Mouse (Mus musculus): ENCODE data around the gene Gm11037. TPM values are rescaled to one million over a fixed set of nuclear protein-coding genes. Genes with fewer than 3 reads are reported as not detected.

The Gm11037 gene
- polyA plus RNA-seq, 1 experiment from 2014 or later: not detected

GRCm38 (mm10) chr2:131138760-131139159 is 5.5 kb downstream of the Gm11037 start:
- Histone ChIP-seq H3K36me3 (ENCODE audit: control insufficient read depth, insufficient read depth, low read length) (peaks cover 41% of the 10 kb centered on the region), H3K27ac (replicated peaks in 1 of 2; ENCODE audit: control insufficient read depth in 1 of 2, insufficient read depth in 1 of 2, low read depth in 2 of 2, low read length in 2 of 2) (no peak overlapping the region), H3K4me2 (ENCODE audit: low read length) (no peak overlapping the region), H3K4me1 (ENCODE audit: control insufficient read depth in 2 of 2, insufficient read depth in 2 of 2, low read length in 2 of 2) (peaks cover 31 to 45% of the 10 kb centered on the region in 2 experiments), H3K27me3 (ENCODE audit: control insufficient read depth, insufficient read depth, low read length) (no peaks in the 10 kb centered on the region), H3K9me3 (ENCODE audit: control insufficient read depth, low read length) (no peaks in the 10 kb centered on the region), H3K9ac (ENCODE audit: low read length) (no peak overlapping the region), H3K4me3 (ENCODE audit: control insufficient read depth in 1 of 2, insufficient read depth in 1 of 2, low read depth in 1 of 2, low read length in 2 of 2) (no peak overlapping the region)
- ATAC-seq (ENCODE audit: insufficient number of reproducible peaks, insufficient read depth, low FRiP score, low read depth): no peak
- 86% methylated on average over 7 of the region's 7 CpGs for WGBS

GRCm38 (mm10) chr2:131139287-131139686 is 6.0 kb downstream of the Gm11037 start:
- Histone ChIP-seq H3K27me3 (ENCODE audit: control insufficient read depth, insufficient read depth, low read length) (no peaks in the 10 kb centered on the region), H3K4me1 (ENCODE audit: control insufficient read depth in 2 of 2, insufficient read depth in 2 of 2, low read length in 2 of 2) (peaks cover 31 to 41% of the 10 kb centered on the region in 2 experiments)
- WGBS: 81% methylated on average over 5 of the region's 5 CpGs

GRCm38 (mm10) chr2:131139886-131140532 is 6.7 kb downstream of the Gm11037 start:
- Histone ChIP-seq H3K9ac (ENCODE audit: low read length) (no peak overlapping the region), H3K4me1 (ENCODE audit: control insufficient read depth in 2 of 2, insufficient read depth in 2 of 2, low read length in 2 of 2) (peaks cover 31 to 36% of the 10 kb centered on the region in 2 experiments)

More at GRCm38 (mm10) chr2:131139287-131139686, 6.0 kb downstream of the Gm11037 start:
- peaks cover 45% of the 10 kb centered on the region for H3K36me3 ChIP-seq (ENCODE audit: control insufficient read depth, insufficient read depth, low read length)
- ATAC-seq (ENCODE audit: insufficient number of reproducible peaks, insufficient read depth, low FRiP score, low read depth): no peak
- H3K27ac ChIP-seq (replicated peaks in 1 of 2; ENCODE audit: control insufficient read depth in 1 of 2, insufficient read depth in 1 of 2, low read depth in 2 of 2, low read length in 2 of 2): no peak overlapping the region
- no peak overlapping the region for H3K4me3 ChIP-seq (ENCODE audit: control insufficient read depth in 1 of 2, insufficient read depth in 1 of 2, low read depth in 1 of 2, low read length in 2 of 2)
- no peak overlapping the region for H3K4me2 ChIP-seq (ENCODE audit: low read length)
- no peak overlapping the region for H3K9ac ChIP-seq (ENCODE audit: low read length)
- H3K9me3 ChIP-seq (ENCODE audit: control insufficient read depth, low read length): no peaks in the 10 kb centered on the region

GRCm38 (mm10) chr2:131140533-131140905 is 7.2 kb downstream of the Gm11037 start:
- H3K4me1 ChIP-seq (ENCODE audit: control insufficient read depth in 2 of 2, insufficient read depth in 2 of 2, low read length in 2 of 2): peaks cover 26 to 30% of the 10 kb centered on the region in 2 experiments
- H3K4me2 ChIP-seq (ENCODE audit: low read length): no peak overlapping the region
- H3K9me3 ChIP-seq (ENCODE audit: control insufficient read depth, low read length): no peaks in the 10 kb centered on the region
- peak overlapping the region; percentile 57 to 61; a peak in 3 of 4 replicates for H3K27ac ChIP-seq (replicated peaks in 1 of 2; ENCODE audit: control insufficient read depth in 1 of 2, insufficient read depth in 1 of 2, low read depth in 2 of 2, low read length in 2 of 2)
- H3K27me3 ChIP-seq (ENCODE audit: control insufficient read depth, insufficient read depth, low read length): no peaks in the 10 kb centered on the region
- no peak overlapping the region for H3K4me3 ChIP-seq (ENCODE audit: control insufficient read depth in 1 of 2, insufficient read depth in 1 of 2, low read depth in 1 of 2, low read length in 2 of 2)
- H3K9ac ChIP-seq (ENCODE audit: low read length): no peak overlapping the region
- ATAC-seq (ENCODE audit: insufficient number of reproducible peaks, insufficient read depth, low FRiP score, low read depth): no peak
- H3K36me3 ChIP-seq (ENCODE audit: control insufficient read depth, insufficient read depth, low read length): peaks cover 57% of the 10 kb centered on the region
- WGBS: 33% methylated on average over 5 of the region's 5 CpGs

More at GRCm38 (mm10) chr2:131139886-131140532, 6.7 kb downstream of the Gm11037 start:
- H3K36me3 ChIP-seq (ENCODE audit: control insufficient read depth, insufficient read depth, low read length): peaks cover 52% of the 10 kb centered on the region
- ATAC-seq (ENCODE audit: insufficient number of reproducible peaks, insufficient read depth, low FRiP score, low read depth): no peak
- 10% methylated on average over 5 of the region's 5 CpGs for WGBS
- H3K27me3 ChIP-seq (ENCODE audit: control insufficient read depth, insufficient read depth, low read length): no peaks in the 10 kb centered on the region
- no peak overlapping the region for H3K4me2 ChIP-seq (ENCODE audit: low read length)
- H3K9me3 ChIP-seq (ENCODE audit: control insufficient read depth, low read length): no peaks in the 10 kb centered on the region
- H3K4me3 ChIP-seq (ENCODE audit: control insufficient read depth in 1 of 2, insufficient read depth in 1 of 2, low read depth in 1 of 2, low read length in 2 of 2): no peak overlapping the region
- peak overlapping the region; percentile 17 to 75 for H3K27ac ChIP-seq (replicated peaks in 1 of 2; ENCODE audit: control insufficient read depth in 1 of 2, insufficient read depth in 1 of 2, low read depth in 2 of 2, low read length in 2 of 2)

- WGBS: 88% methylated on average over 8 of the region's 8 CpGs
- H3K36me3 ChIP-seq (ENCODE audit: control insufficient read depth, insufficient read depth, low read length): peaks cover 66% of the 10 kb centered on the region
These were observed 8.2 kb downstream of the Gm11037 start for GRCm38 (mm10) chr2:131141336-131141986.

GRCm38 (mm10) chr2:131142592-131142991 is 9.3 kb downstream of the Gm11037 start:
- Histone ChIP-seq H3K4me1 (ENCODE audit: control insufficient read depth in 2 of 2, insufficient read depth in 2 of 2, low read length in 2 of 2) (peaks cover 11 to 17% of the 10 kb centered on the region in 2 experiments), H3K27ac (replicated peaks in 1 of 2; ENCODE audit: control insufficient read depth in 1 of 2, insufficient read depth in 1 of 2, low read depth in 2 of 2, low read length in 2 of 2) (no peak overlapping the region), H3K9ac (ENCODE audit: low read length) (peak overlapping the region; percentile 50; the same call in 1 of the 2 replicates), H3K4me2 (ENCODE audit: low read length) (peak overlapping the region; percentile 47), H3K9me3 (ENCODE audit: control insufficient read depth, low read length) (no peaks in the 10 kb centered on the region), H3K4me3 (ENCODE audit: control insufficient read depth in 1 of 2, insufficient read depth in 1 of 2, low read depth in 1 of 2, low read length in 2 of 2) (no peak overlapping the region), H3K36me3 (ENCODE audit: control insufficient read depth, insufficient read depth, low read length) (peaks cover 73% of the 10 kb centered on the region), H3K27me3 (ENCODE audit: control insufficient read depth, insufficient read depth, low read length) (no peaks in the 10 kb centered on the region)
- peak; percentile 8; the same call in 1 of the 2 replicates for ATAC-seq (ENCODE audit: insufficient number of reproducible peaks, insufficient read depth, low FRiP score, low read depth)
- 25% methylated on average over 18 of the region's 18 CpGs for WGBS

More at GRCm38 (mm10) chr2:131141336-131141986, 8.2 kb downstream of the Gm11037 start:
- Histone ChIP-seq H3K4me3 (ENCODE audit: control insufficient read depth in 1 of 2, insufficient read depth in 1 of 2, low read depth in 1 of 2, low read length in 2 of 2) (no peak overlapping the region), H3K27ac (replicated peaks in 1 of 2; ENCODE audit: control insufficient read depth in 1 of 2, insufficient read depth in 1 of 2, low read depth in 2 of 2, low read length in 2 of 2) (no peak overlapping the region), H3K9ac (ENCODE audit: low read length) (no peak overlapping the region), H3K4me2 (ENCODE audit: low read length) (no peak overlapping the region), H3K9me3 (ENCODE audit: control insufficient read depth, low read length) (no peaks in the 10 kb centered on the region), H3K27me3 (ENCODE audit: control insufficient read depth, insufficient read depth, low read length) (no peaks in the 10 kb centered on the region), H3K4me1 (ENCODE audit: control insufficient read depth in 2 of 2, insufficient read depth in 2 of 2, low read length in 2 of 2) (peaks cover 16 to 21% of the 10 kb centered on the region in 2 experiments)
- no peak for ATAC-seq (ENCODE audit: insufficient number of reproducible peaks, insufficient read depth, low FRiP score, low read depth)

- no peak for ATAC-seq (ENCODE audit: insufficient number of reproducible peaks, insufficient read depth, low FRiP score, low read depth)
- H3K27ac ChIP-seq (replicated peaks in 1 of 2; ENCODE audit: control insufficient read depth in 1 of 2, insufficient read depth in 1 of 2, low read depth in 2 of 2, low read length in 2 of 2): no peak overlapping the region
- peak overlapping the region; percentile 47 for H3K4me2 ChIP-seq (ENCODE audit: low read length)
- no peak overlapping the region for H3K4me3 ChIP-seq (ENCODE audit: control insufficient read depth in 1 of 2, insufficient read depth in 1 of 2, low read depth in 1 of 2, low read length in 2 of 2)
- peaks cover 78% of the 10 kb centered on the region for H3K36me3 ChIP-seq (ENCODE audit: control insufficient read depth, insufficient read depth, low read length)
- H3K27me3 ChIP-seq (ENCODE audit: control insufficient read depth, insufficient read depth, low read length): no peaks in the 10 kb centered on the region
- peak overlapping the region; percentile 50; the same call in 1 of the 2 replicates for H3K9ac ChIP-seq (ENCODE audit: low read length)
- peaks cover 11 to 19% of the 10 kb centered on the region in 2 experiments for H3K4me1 ChIP-seq (ENCODE audit: control insufficient read depth in 2 of 2, insufficient read depth in 2 of 2, low read length in 2 of 2)
- H3K9me3 ChIP-seq (ENCODE audit: control insufficient read depth, low read length): no peaks in the 10 kb centered on the region
- 67% methylated on average over 22 of the region's 22 CpGs for WGBS
These were observed 9.9 kb downstream of the Gm11037 start for GRCm38 (mm10) chr2:131143007-131143780.
